Mouse (Mus musculus) lung, adult 2 months (tissue): Measurements from ENCODE around the gene U2af2.
A peak's percentile ranks its signal among the peaks of the same experiment; 100 is the strongest.

ENCODE experiments used
- CTCF ChIP-seq: fragments of 200-500 bp; IDR thresholded peaks from 2 replicates; pipeline ENCODE4 v1.5.1; 2011; ENCODE audit warnings: mild to moderate bottlenecking, low read length, control low read depth; ENCODE audit not compliant: insufficient read depth
- POLR2A ChIP-seq: fragments of 200-500 bp; IDR thresholded peaks from 2 replicates; pipeline ENCODE4 v1.6.1; 2011; ENCODE audit warnings: low read depth, mild to moderate bottlenecking, control low read depth, low read length, borderline replicate concordance; ENCODE audit errors: extremely low read depth

DNA sequence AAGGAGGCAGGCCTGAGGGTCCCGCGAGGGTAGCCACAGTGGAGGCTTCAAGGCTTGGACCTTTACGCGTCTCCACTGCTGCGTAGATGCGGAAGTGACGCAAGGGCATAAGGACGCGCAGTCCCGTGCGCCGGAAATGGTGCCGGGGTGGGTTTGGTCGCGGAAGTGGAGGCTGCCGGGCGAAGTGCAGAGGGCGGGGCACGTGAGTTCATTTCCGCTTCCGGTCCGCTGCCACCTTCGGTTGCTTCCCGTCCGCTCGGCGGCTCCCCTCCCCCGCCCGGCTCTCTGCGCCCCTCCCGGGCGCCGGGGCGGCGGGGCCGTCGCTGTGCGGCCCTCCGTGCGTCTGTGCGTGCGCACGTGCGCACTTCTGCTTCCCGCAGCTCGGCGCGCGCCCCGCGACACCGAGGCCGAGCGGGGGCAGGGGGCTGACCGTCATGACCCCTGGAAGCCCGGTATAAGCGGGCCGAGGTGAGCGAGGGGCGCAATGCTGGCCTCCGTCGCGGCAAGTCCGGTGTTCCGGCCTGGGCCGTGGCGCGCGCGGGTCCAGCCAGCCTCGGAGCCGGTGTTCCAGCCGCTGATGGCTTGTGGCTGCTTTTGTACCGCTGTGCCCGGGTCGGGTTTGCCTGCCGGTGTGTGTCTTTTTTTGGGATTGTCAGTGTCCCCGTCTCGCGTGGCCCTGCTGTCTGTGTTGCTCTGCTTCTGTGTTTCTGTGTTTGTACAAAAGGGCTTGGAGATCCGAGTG lies 18.2 kb downstream of the U2af2 start, which contains the start of gene Epn1:
- TF ChIP-seq CTCF, result no peak
- TF ChIP-seq POLR2A, result peak; percentile 76; the same call in 1 of the 2 replicates
